Mouse (Mus musculus) CH12.LX (cell line): ENCODE results near the gene Acsm1. TPM values are rescaled to one million over a fixed set of nuclear protein-coding genes. Genes with fewer than 3 reads are reported as not detected.
"Not testable (repeated sequence)": the region's sequence is repeated elsewhere in the genome, so short reads cannot be mapped to it uniquely, and the experiment has no call there.

Experiments used
- DNase-seq: peaks from one replicate; pipeline ENCODE4 v3.0.0-alpha.2; 2013; ENCODE audit errors: extremely low read depth
- H3K27ac ChIP-seq: 2 replicates; pipeline ENCODE4 v1.5.1; 2012; ENCODE audit warnings: low read depth, mild to moderate bottlenecking, control low read depth, moderate library complexity; ENCODE audit not compliant: insufficient read depth
- H3K27me3 ChIP-seq: replicated peaks from 2 replicates; pipeline ENCODE3; 2012; ENCODE audit warnings: inconsistent platforms
- H3K36me3 ChIP-seq, 2 experiments: replicated peaks in 1 of 2; 2 replicates each; pipeline versions ENCODE3 to v1.6.1; 2012; ENCODE audit warnings: inconsistent platforms in 1 of 2, low read length in 1 of 2, mild to moderate bottlenecking in 1 of 2, mixed read lengths in 1 of 2, moderate library complexity in 1 of 2; ENCODE audit not compliant: control insufficient read depth in 1 of 2, insufficient read depth in 1 of 2
- H3K4me1 ChIP-seq, 2 experiments: 2 replicates each; pipeline ENCODE4 v1.6.1; 2012; ENCODE audit warnings: inconsistent platforms in 1 of 2, moderate library complexity in 1 of 2; ENCODE audit not compliant: insufficient read depth in 2 of 2, control insufficient read depth in 1 of 2
- H3K4me2 ChIP-seq: 2 replicates; pipeline ENCODE4 v1.6.1; 2012; ENCODE audit warnings: low read depth, mild to moderate bottlenecking, control low read depth; ENCODE audit not compliant: poor library complexity, insufficient read depth, severe bottlenecking
- H3K4me3 ChIP-seq, 3 experiments: fragments of 150-350 bp in 1 of 3; sonication (generic) in 1 of 3; replicated peaks in 1 of 3; 2 replicates each; pipeline versions ENCODE3 to v1.5.1; 2011 to 2012; ENCODE audit warnings: low read depth in 2 of 3, low read length in 2 of 3, mild to moderate bottlenecking in 2 of 3, moderate library complexity in 2 of 3, control low read depth in 1 of 3, improper control_type of control experiment in 1 of 3, inconsistent platforms in 1 of 3, mixed read lengths in 1 of 3; ENCODE audit not compliant: poor library complexity in 1 of 3
- H3K79me2 ChIP-seq: replicated peaks from 2 replicates; pipeline ENCODE4 v1.6.1; 2012; ENCODE audit warnings: mild to moderate bottlenecking, moderate library complexity; ENCODE audit not compliant: control insufficient read depth, poor library complexity, insufficient read depth, severe bottlenecking; ENCODE audit errors: extremely low read depth
- H3K9ac ChIP-seq: 2 replicates; pipeline ENCODE4 v1.6.1; 2012; ENCODE audit warnings: low read depth, mild to moderate bottlenecking, control low read depth, moderate library complexity; ENCODE audit not compliant: insufficient read depth
- H3K9me3 ChIP-seq: replicated peaks from 2 replicates; pipeline ENCODE3; 2012; ENCODE audit warnings: low read length, inconsistent platforms, mixed read lengths
- CHD1 ChIP-seq: IDR thresholded peaks from 2 replicates; pipeline ENCODE4 v1.6.1; 2012; ENCODE audit warnings: low read depth, low read length, improper control_type of control experiment, inconsistent platforms
- ELF1 ChIP-seq: IDR thresholded peaks from 2 replicates; pipeline ENCODE4 v1.6.1; 2014; ENCODE audit warnings: low read depth, mild to moderate bottlenecking, inconsistent platforms, low read length, improper control_type of control experiment
- EP300 ChIP-seq: IDR thresholded peaks from 2 replicates; pipeline ENCODE4 v1.6.1; 2011; ENCODE audit warnings: low read length, improper control_type of control experiment
- JUN ChIP-seq: IDR thresholded peaks from 2 replicates; pipeline ENCODE4 v1.6.1; 2011; ENCODE audit warnings: low read depth, mild to moderate bottlenecking, low read length, improper control_type of control experiment, moderate library complexity; ENCODE audit not compliant: insufficient read depth
- JUND ChIP-seq: conservative IDR thresholded peaks from 2 replicates; pipeline ENCODE4 v1.6.1; 2011; ENCODE audit warnings: low read depth, low read length, improper control_type of control experiment
- MAFK ChIP-seq: IDR thresholded peaks from 2 replicates; pipeline ENCODE4 v1.6.1; 2011; ENCODE audit warnings: low read length, improper control_type of control experiment; ENCODE audit not compliant: insufficient replicate concordance
- MAZ ChIP-seq: IDR thresholded peaks from 2 replicates; pipeline ENCODE4 v1.6.1; 2012; ENCODE audit warnings: low read depth, mild to moderate bottlenecking, inconsistent platforms, low read length, improper control_type of control experiment, moderate library complexity
- MYC ChIP-seq: IDR thresholded peaks from 2 replicates; pipeline ENCODE4 v1.6.1; 2011; ENCODE audit warnings: low read depth, mild to moderate bottlenecking, improper control_type of control experiment, low read length
- NRF1 ChIP-seq: IDR thresholded peaks from 2 replicates; pipeline ENCODE4 v1.6.1; 2014; ENCODE audit warnings: low read depth, mild to moderate bottlenecking, inconsistent platforms, low read length, improper control_type of control experiment, moderate library complexity
- POLR2A ChIP-seq: IDR thresholded peaks from 2 replicates; pipeline ENCODE4 v1.6.1; 2011; ENCODE audit warnings: low read depth, mild to moderate bottlenecking, improper control_type of control experiment, low read length
- RAD21 ChIP-seq: IDR thresholded peaks from 2 replicates; pipeline ENCODE4 v1.6.1; 2011; ENCODE audit warnings: low read depth, mild to moderate bottlenecking, low read length, improper control_type of control experiment, moderate library complexity
- SMC3 ChIP-seq: IDR thresholded peaks from 2 replicates; pipeline ENCODE4 v1.6.1; 2011; ENCODE audit warnings: low read depth, low read length, improper control_type of control experiment
- USF1 ChIP-seq: IDR thresholded peaks from 2 replicates; pipeline ENCODE4 v1.6.1; 2014; ENCODE audit warnings: low read depth, mild to moderate bottlenecking, inconsistent platforms, low read length, improper control_type of control experiment
- USF2 ChIP-seq: conservative IDR thresholded peaks from 2 replicates; pipeline ENCODE4 v1.6.1; 2011; ENCODE audit warnings: low read depth, low read length, improper control_type of control experiment
- ZC3H11A ChIP-seq: IDR thresholded peaks from 2 replicates; pipeline ENCODE4 v1.6.1; 2012; ENCODE audit warnings: low read depth, mild to moderate bottlenecking, inconsistent platforms, low read length, improper control_type of control experiment
- ZMIZ1 ChIP-seq: IDR thresholded peaks from 2 replicates; pipeline ENCODE4 v1.6.1; 2012; ENCODE audit warnings: low read depth, mild to moderate bottlenecking, inconsistent platforms, low read length, improper control_type of control experiment
- dilution Hi-C: fragments of 300-500 bp; cut with MboI; formaldehyde crosslinking; loops from 2 replicates; pipeline ENCODE4 v1.14.3; 2020; ENCODE audit warnings: low sequenced_read_pairs; ENCODE audit not compliant: extremely low pct_unique_long_range_greater_than_20kb, extremely low pct_ligation_motif_present
- in situ Hi-C: fragments of 300-500 bp; cut with MboI; formaldehyde crosslinking; loops from 3 replicates; pipeline ENCODE4 v1.14.3; 2019; ENCODE audit warnings: low sequenced_read_pairs, low pct_ligation_motif_present, low pct_unique_long_range_greater_than_20kb, mixed read lengths
- polyA plus RNA-seq: library from polyadenylated mRNA; unstranded; fragments of >175 nt; gene quantifications from 2 replicates; pipeline ENCODE4 v1.2.1, GENCODE M21; 2012; ENCODE audit warnings: low read depth; ENCODE audit not compliant: insufficient read length
- total RNA-seq, 2 experiments: library from RNA; depleted of rRNA; stranded (reverse); fragments of 300-350 nt in 1 of 2; fragments of >200 nt in 1 of 2; gene quantifications; 2 replicates each; pipeline ENCODE4 v1.2.3; 2012 to 2014

The Acsm1 gene
- total and polyA plus RNA-seq, 3 experiments, result not detected

DNA sequence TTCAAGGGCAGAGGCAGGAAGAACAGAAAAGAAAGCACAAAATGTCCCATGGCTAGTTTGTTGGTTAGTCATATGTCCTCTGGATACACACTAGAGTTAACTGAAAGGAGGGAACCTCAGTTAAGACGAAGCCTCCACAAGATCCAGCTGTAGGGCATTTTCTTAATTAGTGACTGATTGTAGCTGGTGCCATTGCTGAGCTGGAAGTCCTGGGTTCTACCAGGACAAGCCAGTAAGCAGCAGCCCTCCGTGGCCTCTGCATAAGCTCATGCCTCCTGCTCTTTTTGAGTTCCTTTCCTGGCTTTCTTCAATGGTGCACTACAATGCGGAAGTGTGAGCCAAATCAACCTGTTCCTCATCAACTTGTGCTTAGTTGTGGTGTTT is 46.4 kb upstream of the Acsm1 start:
- Histone ChIP-seq H3K9me3 (no peaks in the 10 kb centered on the region), H3K36me3 (no peaks in the 10 kb centered on the region), H3K27me3 (no peaks in the 10 kb centered on the region), H3K4me2 (no peak overlapping the region), H3K4me3 (no peak overlapping the region), H3K79me2 (no peaks in the 10 kb centered on the region), H3K9ac (no peak overlapping the region), H3K4me1 (no peaks in the 10 kb centered on the region), H3K27ac (no peak overlapping the region)
- dilution Hi-C loops, result no loop called here
- in situ Hi-C loops, result no loop called here
- DNase-seq, result no peak
- TF ChIP-seq MAFK, result no peak
- TF ChIP-seq CHD1, result no peak
- no peak for TF ChIP-seq JUN
- TF ChIP-seq NRF1, result no peak
- TF ChIP-seq USF1, result no peak
- no peak for TF ChIP-seq JUND
- TF ChIP-seq POLR2A, result no peak
- no peak for TF ChIP-seq ZC3H11A
- TF ChIP-seq MYC, result no peak
- TF ChIP-seq USF2, result no peak
- TF ChIP-seq ELF1, result no peak
- TF ChIP-seq MAZ, result no peak

DNA sequence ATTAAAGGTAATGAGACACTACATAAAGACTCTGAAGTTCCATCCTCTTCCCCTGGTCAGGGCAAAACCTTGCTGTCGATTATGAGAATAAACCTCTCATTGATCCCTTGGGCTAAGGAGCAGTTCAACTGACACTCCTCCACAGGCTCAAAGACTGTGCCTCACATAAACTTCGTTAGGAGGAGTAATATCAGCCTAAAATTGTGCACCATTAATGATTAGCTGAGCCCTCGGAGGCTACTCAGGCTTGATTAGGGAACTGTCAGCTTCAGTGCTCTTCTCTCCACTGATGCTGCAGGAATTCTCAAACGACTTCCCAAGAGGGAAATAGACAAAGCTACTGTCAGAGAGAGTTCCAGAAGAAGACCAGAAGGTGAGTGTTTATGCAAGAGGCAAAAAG is 45.4 kb upstream of the Acsm1 start:
- no peaks in the 10 kb centered on the region for H3K36me3 ChIP-seq
- H3K9me3 ChIP-seq, result no peaks in the 10 kb centered on the region
- no peak overlapping the region for H3K4me3 ChIP-seq
- no peaks in the 10 kb centered on the region for H3K79me2 ChIP-seq
- no peaks in the 10 kb centered on the region for H3K4me1 ChIP-seq
- dilution Hi-C loops, result no loop called here
- in situ Hi-C loops, result no loop called here
- no peak overlapping the region for H3K27ac ChIP-seq
- no peaks in the 10 kb centered on the region for H3K27me3 ChIP-seq
- no peak overlapping the region for H3K4me2 ChIP-seq
- H3K9ac ChIP-seq, result no peak overlapping the region
- no peak for TF ChIP-seq SMC3
- TF ChIP-seq ZMIZ1, result no peak
- no peak for TF ChIP-seq EP300
- TF ChIP-seq RAD21, result no peak
- no peak for DNase-seq

DNA sequence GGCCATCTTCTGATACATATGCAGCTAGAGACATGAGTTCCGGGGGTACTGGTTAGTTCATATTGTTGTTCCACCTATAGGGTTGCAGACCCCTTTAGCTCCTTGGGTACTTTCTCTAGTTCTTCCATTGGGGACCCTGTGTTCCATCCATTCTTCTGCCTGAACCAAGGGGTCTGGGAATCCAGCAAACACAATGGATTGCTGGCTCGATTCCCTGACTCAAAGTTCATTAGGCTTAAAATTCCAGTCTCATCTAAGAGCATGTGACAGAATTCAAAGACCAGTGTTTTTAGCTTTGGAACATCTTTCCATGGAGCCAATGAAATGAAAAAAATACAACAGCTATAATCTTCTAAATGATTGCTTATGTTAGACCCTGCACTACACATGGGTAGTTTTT is 44.4 kb upstream of the Acsm1 start:
- H3K9me3 ChIP-seq, H3K27me3 ChIP-seq, H3K79me2 ChIP-seq, H3K27ac ChIP-seq, H3K4me2 ChIP-seq, DNase-seq, H3K36me3 ChIP-seq, H3K4me3 ChIP-seq, H3K9ac ChIP-seq, H3K4me1 ChIP-seq, dilution Hi-C loops, in situ Hi-C loops: not testable (repeated sequence)
